ENCODE assay signal across 14 mouse cellular contexts in the genomic region with DNA sequence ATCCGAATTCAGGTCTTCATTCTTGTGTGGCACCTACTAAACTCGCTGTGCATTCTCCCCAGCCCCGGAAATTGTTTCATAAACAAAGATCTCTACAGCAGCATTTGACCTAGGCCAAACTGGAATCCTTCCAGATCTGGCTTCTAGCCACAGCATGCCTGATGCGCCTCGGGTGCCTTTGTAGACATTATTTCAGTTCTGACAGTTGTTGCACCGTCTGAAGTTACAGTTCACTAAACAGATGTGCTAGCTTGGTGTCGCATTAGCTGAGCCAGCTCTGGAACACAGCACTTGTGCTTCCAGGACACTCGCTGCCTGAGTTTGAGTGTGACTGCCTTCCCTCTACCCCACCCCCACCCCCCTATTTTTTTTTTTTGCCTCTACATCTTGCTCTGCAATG.
DNase-seq lines count a peak whose midpoint lies in the region; ATAC-seq lines count a peak whose summit lies in the region.
"Had no signal": no experiment of that assay in that cellular context is flagged by ENCODE, and none has a peak within 500 bp of the region (broad histone marks: within the 10 kb centered on the region; RNA-seq: fewer than 3 reads in every experiment).

No protein-coding gene starts in this region.

- WGBS in kidney, embryonic 16.5 days, result 56% methylated on average over 8 of the region's 8 CpGs

- no peaks in the 10 kb centered on the region for H3K36me3 ChIP-seq in kidney, embryonic 16.5 days (ENCODE audit: insufficient read depth, low read length)
- H3K36me3 ChIP-seq: embryonic facial prominence, embryonic 15.5 days; midbrain, embryonic 15.5 days had no signal

- H3K9ac ChIP-seq in kidney, embryonic 16.5 days (replicated peaks; ENCODE audit: low read length), result no peak overlapping the region
- H3K9ac ChIP-seq: embryonic facial prominence, embryonic 15.5 days; midbrain, embryonic 15.5 days had no signal

- no peak overlapping the region for H3K27ac ChIP-seq in kidney, embryonic 16.5 days (ENCODE audit: low read length)
- H3K27ac ChIP-seq: embryonic facial prominence, embryonic 15.5 days; midbrain, embryonic 15.5 days had no signal

- no peak overlapping the region for H3K4me3 ChIP-seq in kidney, embryonic 16.5 days (ENCODE audit: low read length)
- H3K4me3 ChIP-seq: embryonic facial prominence, embryonic 15.5 days; midbrain, embryonic 15.5 days had no signal

- no peak for ATAC-seq in kidney, embryonic 16.5 days (ENCODE audit: low FRiP score, low TSS enrichment)
- ATAC-seq: inflammation-experienced regulatory T-cells, adult 6 months; midbrain, embryonic 15.5 days had no signal

- no peak overlapping the region for H3K4me2 ChIP-seq in kidney, embryonic 16.5 days (replicated peaks; ENCODE audit: low read depth, low read length)
- H3K4me2 ChIP-seq: embryonic facial prominence, embryonic 15.5 days; liver, embryonic 11.5 days; midbrain, embryonic 15.5 days had no signal

- H3K9me3 ChIP-seq in kidney, embryonic 16.5 days (ENCODE audit: low read length), result no peaks in the 10 kb centered on the region
- H3K9me3 ChIP-seq: embryonic facial prominence, embryonic 15.5 days; midbrain, embryonic 15.5 days had no signal

- 0 out of 2 replicates have a peak, but pooled peaks cover 3% of the 10 kb centered on the region for H3K4me1 ChIP-seq in kidney, embryonic 16.5 days (ENCODE audit: insufficient read depth, low read length)
- H3K4me1 ChIP-seq: embryonic facial prominence, embryonic 15.5 days; midbrain, embryonic 15.5 days had no signal

- DNase-seq in kidney, adult 18-20 months, result peak; percentile 17
- peak; percentile 10 for DNase-seq in adrenal gland, postnatal 25 days
- DNase-seq in kidney, postnatal 10 days, result peak; percentile 36
- peak; percentile 8 for DNase-seq in lung, postnatal 25 days (ENCODE audit: low spot score)
- DNase-seq in left cerebral cortex, adult 9 months (ENCODE audit: low spot score in 2 of 2), result no peak
- DNase-seq in frontal cortex, postnatal 25 days (ENCODE audit: low spot score in 2 of 2), result no peak
- DNase-seq: cerebellum, adult 18-20 months; right cerebral cortex, postnatal 25 days had no signal

- no peaks in the 10 kb centered on the region for H3K27me3 ChIP-seq in kidney, embryonic 16.5 days (ENCODE audit: insufficient read depth, low read length)
- H3K27me3 ChIP-seq: CH12.LX; embryonic facial prominence, embryonic 15.5 days; midbrain, embryonic 15.5 days had no signal

Comparison
In these comparisons a context has a peak if more than half of its experiments do, and no peak if none do; other contexts are left out.
1. DNase-seq: peak in kidney, adult 18-20 months (single experiment), adrenal gland, postnatal 25 days (single experiment), kidney, postnatal 10 days (single experiment) and lung, postnatal 25 days (single experiment); none in left cerebral cortex, adult 9 months (0 of 2) and frontal cortex, postnatal 25 days (0 of 2).